Mouse (Mus musculus): ENCODE measurements around the gene Tmem131l. TPM values are rescaled to one million over a fixed set of nuclear protein-coding genes. Genes with fewer than 3 reads are reported as not detected.

Tmem131l gene
- total and polyA plus RNA-seq, 2 experiments from 2014 or later: 37.5 to 65.0 TPM

- no peak overlapping the region for H3K4me3 ChIP-seq (ENCODE audit: low read depth, low read length)
- H3K27ac ChIP-seq (ENCODE audit: low read depth, low read length): no peak overlapping the region
- no peak overlapping the region for H3K9ac ChIP-seq
- H3K4me2 ChIP-seq (ENCODE audit: low read depth): no peak overlapping the region
- DNase-seq (no peak), ATAC-seq (no peak)
- no peaks in the 10 kb centered on the region for H3K9me3 ChIP-seq (ENCODE audit: low read length)
- H3K36me3 ChIP-seq (ENCODE audit: insufficient read depth): peaks cover 20% of the 10 kb centered on the region; the same call in 1 of the 2 replicates
- H3K27me3 ChIP-seq (ENCODE audit: insufficient read depth, low read length): no peaks in the 10 kb centered on the region
- H3K4me1 ChIP-seq (ENCODE audit: insufficient read depth): no peaks in the 10 kb centered on the region
- WGBS: 86% methylated on average over 4 of the region's 4 CpGs
- TF ChIP-seq CTCF (IDR thresholded peaks at IDR 0.05; ENCODE audit: low read depth): no peak
Measured at GRCm38 (mm10) chr3:84015484-84016016, 24.4 kb downstream of the Tmem131l start.

- Histone ChIP-seq H3K27ac (ENCODE audit: low read depth, low read length) (no peak overlapping the region), H3K9me3 (ENCODE audit: low read length) (no peaks in the 10 kb centered on the region), H3K4me1 (ENCODE audit: insufficient read depth) (no peaks in the 10 kb centered on the region), H3K36me3 (ENCODE audit: insufficient read depth) (peaks cover 11% of the 10 kb centered on the region; the same call in 1 of the 2 replicates), H3K27me3 (ENCODE audit: insufficient read depth, low read length) (no peaks in the 10 kb centered on the region), H3K4me2 (ENCODE audit: low read depth) (no peak overlapping the region), H3K9ac (no peak overlapping the region), H3K4me3 (ENCODE audit: low read depth, low read length) (no peak overlapping the region)
- no peak for TF ChIP-seq CTCF (IDR thresholded peaks at IDR 0.05; ENCODE audit: low read depth)
- ATAC-seq (no peak), DNase-seq (no peak)
- WGBS: 71% methylated on average over 5 of the region's 5 CpGs
Measured at GRCm38 (mm10) chr3:84010995-84011663, 28.8 kb downstream of the Tmem131l start.

- no peak for DNase-seq
- Histone ChIP-seq H3K27me3 (ENCODE audit: insufficient read depth, low read length) (no peaks in the 10 kb centered on the region), H3K9ac (no peak overlapping the region), H3K4me3 (ENCODE audit: low read depth, low read length) (no peak overlapping the region), H3K27ac (ENCODE audit: low read depth, low read length) (no peak overlapping the region), H3K9me3 (ENCODE audit: low read length) (no peaks in the 10 kb centered on the region), H3K4me2 (ENCODE audit: low read depth) (no peak overlapping the region), H3K36me3 (ENCODE audit: insufficient read depth) (0 out of 2 replicates have a peak, but pooled peaks cover 3% of the 10 kb centered on the region), H3K4me1 (ENCODE audit: insufficient read depth) (no peaks in the 10 kb centered on the region)
- no peak for ATAC-seq
- 88% methylated on average over 7 of the region's 7 CpGs for WGBS
- TF ChIP-seq CTCF (IDR thresholded peaks at IDR 0.05; ENCODE audit: low read depth): no peak
Measured at GRCm38 (mm10) chr3:84005989-84006388, 34.0 kb downstream of the Tmem131l start.

GRCm38 (mm10) chr3:84004330-84005090 is 35.5 kb downstream of the Tmem131l start:
- no peaks in the 10 kb centered on the region for H3K27me3 ChIP-seq (ENCODE audit: insufficient read depth, low read length)
- no peak overlapping the region for H3K4me2 ChIP-seq (ENCODE audit: low read depth)
- no peak for TF ChIP-seq CTCF (IDR thresholded peaks at IDR 0.05; ENCODE audit: low read depth)
- no peaks in the 10 kb centered on the region for H3K4me1 ChIP-seq (ENCODE audit: insufficient read depth)
- ATAC-seq (no peak), DNase-seq (no peak)
- no peak overlapping the region for H3K9ac ChIP-seq
- 67% methylated on average over 2 of the region's 2 CpGs for WGBS
- H3K27ac ChIP-seq (ENCODE audit: low read depth, low read length): no peak overlapping the region
- H3K9me3 ChIP-seq (ENCODE audit: low read length): no peaks in the 10 kb centered on the region
- H3K36me3 ChIP-seq (ENCODE audit: insufficient read depth): peaks cover 5% of the 10 kb centered on the region; the same call in 1 of the 2 replicates
- no peak overlapping the region for H3K4me3 ChIP-seq (ENCODE audit: low read depth, low read length)

- WGBS: 94% methylated on average over 6 of the region's 6 CpGs
- H3K36me3 ChIP-seq (ENCODE audit: insufficient read depth): peaks cover 3% of the 10 kb centered on the region; the same call in 1 of the 2 replicates
- H3K4me3 ChIP-seq (ENCODE audit: low read depth, low read length): no peak overlapping the region
- DNase-seq (no peak), ATAC-seq (no peak)
- H3K9ac ChIP-seq: no peak overlapping the region
- no peak overlapping the region for H3K4me2 ChIP-seq (ENCODE audit: low read depth)
- H3K9me3 ChIP-seq (ENCODE audit: low read length): no peaks in the 10 kb centered on the region
- peaks cover 8% of the 10 kb centered on the region; the same call in 1 of the 2 replicates for H3K4me1 ChIP-seq (ENCODE audit: insufficient read depth)
- no peak for TF ChIP-seq CTCF (IDR thresholded peaks at IDR 0.05; ENCODE audit: low read depth)
- no peak overlapping the region for H3K27ac ChIP-seq (ENCODE audit: low read depth, low read length)
- H3K27me3 ChIP-seq (ENCODE audit: insufficient read depth, low read length): no peaks in the 10 kb centered on the region
Measured at GRCm38 (mm10) chr3:84002433-84003090, 37.4 kb downstream of the Tmem131l start.

- Histone ChIP-seq H3K4me1 (ENCODE audit: insufficient read depth) (peaks cover 35% of the 10 kb centered on the region), H3K9me3 (ENCODE audit: low read length) (no peaks in the 10 kb centered on the region), H3K27ac (ENCODE audit: low read depth, low read length) (0 out of 2 replicates have a peak overlapping the region, but pooled peaks have one; percentile 16), H3K4me2 (ENCODE audit: low read depth) (no peak overlapping the region), H3K9ac (no peak overlapping the region), H3K4me3 (ENCODE audit: low read depth, low read length) (no peak overlapping the region), H3K27me3 (ENCODE audit: insufficient read depth, low read length) (no peaks in the 10 kb centered on the region), H3K36me3 (ENCODE audit: insufficient read depth) (peaks cover 3% of the 10 kb centered on the region; the same call in 1 of the 2 replicates)
- ATAC-seq (peak; percentile 44), DNase-seq (peak; percentile 65)
- TF ChIP-seq CTCF (IDR thresholded peaks at IDR 0.05; ENCODE audit: low read depth): no peak
- WGBS: 20% methylated on average over 5 of the region's 5 CpGs
Measured at GRCm38 (mm10) chr3:83997563-83997962, 42.4 kb downstream of the Tmem131l start.
